Mouse (Mus musculus): ENCODE measurements around the gene Pfn1. TPM values are rescaled to one million over a fixed set of nuclear protein-coding genes. Genes with fewer than 3 reads are reported as not detected.

The Pfn1 gene
- total RNA-seq, 1 experiment: 732 TPM

DNA sequence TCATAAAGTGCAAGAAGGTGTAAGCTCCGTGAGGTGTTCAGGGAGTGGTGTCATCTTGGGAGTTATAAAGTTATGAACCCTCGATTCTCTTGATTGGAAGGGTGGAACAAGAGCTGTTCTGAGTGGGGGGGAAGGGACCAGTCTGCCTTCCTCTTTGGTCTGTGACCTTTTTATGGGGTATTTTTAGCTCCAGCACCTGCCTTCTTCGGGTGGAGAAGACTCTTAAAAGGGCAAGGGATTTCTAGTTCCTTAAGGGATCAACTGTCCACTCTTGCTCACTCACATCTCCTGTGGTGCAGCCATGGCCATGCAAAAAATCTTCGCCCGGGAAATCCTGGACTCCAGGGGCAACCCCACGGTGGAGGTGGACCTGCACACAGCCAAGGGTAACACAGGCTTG lies 3.1 kb upstream of the Pfn1 start:
- H3K9me3 ChIP-seq (ENCODE audit: control insufficient read depth, insufficient read depth, low read depth, low read length): no peaks in the 10 kb centered on the region
- no peak for DNase-seq (ENCODE audit: low read depth, low spot score)
- in situ Hi-C loops (cut with MboI; ENCODE audit: low sequenced_read_pairs in 2 of 2, unreplicated experiment in 2 of 2): no loop called here
- H3K36me3 ChIP-seq (ENCODE audit: control insufficient read depth, insufficient read depth, low read length, poor library complexity, severe bottlenecking): peaks cover 16% of the 10 kb centered on the region
- H3K4me1 ChIP-seq (ENCODE audit: control insufficient read depth in 2 of 2, insufficient read depth in 2 of 2, low read length in 2 of 2, poor library complexity in 1 of 2): peaks cover 8 to 25% of the 10 kb centered on the region in 2 experiments; a peak in 3 of 4 replicates
- TF ChIP-seq CHD2 (IDR thresholded peaks at IDR 0.05; ENCODE audit: low read depth, low read length) (no peak), ZNF384 (IDR thresholded peaks at IDR 0.05; ENCODE audit: low read depth, low read length) (no peak), MAFK (IDR thresholded peaks at IDR 0.05; ENCODE audit: insufficient read depth, low read depth, low read length) (no peak), ZC3H11A (IDR thresholded peaks at IDR 0.05; ENCODE audit: borderline replicate concordance, low read depth, low read length) (no peak), HCFC1 (IDR thresholded peaks at IDR 0.05; ENCODE audit: borderline replicate concordance, insufficient read depth, low read length) (no peak)
- no peak overlapping the region for H3K27ac ChIP-seq (ENCODE audit: insufficient read depth, low read depth, low read length, poor library complexity, severe bottlenecking)
- H3K9ac ChIP-seq (ENCODE audit: insufficient read depth, low read depth, low read length, poor library complexity, severe bottlenecking): no peak overlapping the region
- no peak overlapping the region for H3K4me3 ChIP-seq (ENCODE audit: insufficient read depth in 1 of 2, low read depth in 1 of 2, low read length in 2 of 2, poor library complexity in 1 of 2, severe bottlenecking in 1 of 2)

DNA sequence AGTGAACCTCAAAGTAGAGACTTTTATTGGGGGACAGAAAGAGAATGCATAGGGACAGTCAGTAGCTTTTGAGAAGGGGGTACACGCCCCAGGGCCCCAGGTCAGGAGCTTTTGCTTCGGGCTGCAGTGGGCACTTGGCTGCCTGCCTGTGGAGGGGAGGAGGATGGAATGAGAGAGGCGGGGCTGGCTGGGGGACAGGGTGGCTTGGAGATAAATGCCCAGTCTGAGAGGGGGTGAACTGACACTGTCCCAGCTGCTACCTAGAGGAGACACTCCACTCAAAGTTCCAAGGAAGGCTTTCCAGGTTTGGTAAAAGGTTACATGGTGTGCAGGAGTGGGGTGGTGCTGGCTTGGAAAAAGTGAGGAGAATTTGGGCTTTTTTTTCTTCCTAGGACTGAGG lies 2.5 kb upstream of the Pfn1 start, which contains the start of gene Eno3:
Gene Eno3 (plus strand): TSS at position 239 of the 400 bp plus-strand sequence.
- in situ Hi-C loops (cut with MboI; ENCODE audit: low sequenced_read_pairs in 2 of 2, unreplicated experiment in 2 of 2): no loop called here
- no peak for DNase-seq (ENCODE audit: low read depth, low spot score)
- Histone ChIP-seq H3K4me1 (ENCODE audit: control insufficient read depth in 2 of 2, insufficient read depth in 2 of 2, low read length in 2 of 2, poor library complexity in 1 of 2) (peaks cover 8 to 25% of the 10 kb centered on the region in 2 experiments; a peak in 3 of 4 replicates), H3K36me3 (ENCODE audit: control insufficient read depth, insufficient read depth, low read length, poor library complexity, severe bottlenecking) (peaks cover 19% of the 10 kb centered on the region), H3K4me3 (ENCODE audit: insufficient read depth in 1 of 2, low read depth in 1 of 2, low read length in 2 of 2, poor library complexity in 1 of 2, severe bottlenecking in 1 of 2) (peak within 1 kb of the TSS; percentile 89 to 98), H3K27ac (ENCODE audit: insufficient read depth, low read depth, low read length, poor library complexity, severe bottlenecking) (peak within 1 kb of the TSS; percentile 83; the same call in 1 of the 2 replicates), H3K9me3 (ENCODE audit: control insufficient read depth, insufficient read depth, low read depth, low read length) (no peaks in the 10 kb centered on the region), H3K9ac (ENCODE audit: insufficient read depth, low read depth, low read length, poor library complexity, severe bottlenecking) (peak within 1 kb of the TSS; percentile 87)
- TF ChIP-seq MAFK (IDR thresholded peaks at IDR 0.05; ENCODE audit: insufficient read depth, low read depth, low read length) (no peak), HCFC1 (IDR thresholded peaks at IDR 0.05; ENCODE audit: borderline replicate concordance, insufficient read depth, low read length) (no peak), CHD2 (IDR thresholded peaks at IDR 0.05; ENCODE audit: low read depth, low read length) (no peak), ZNF384 (IDR thresholded peaks at IDR 0.05; ENCODE audit: low read depth, low read length) (no peak), ZC3H11A (IDR thresholded peaks at IDR 0.05; ENCODE audit: borderline replicate concordance, low read depth, low read length) (no peak)

GRCm38 (mm10) chr11:70656456-70656927 lies 2.0 kb upstream of the Pfn1 start:
- Histone ChIP-seq H3K9me3 (ENCODE audit: control insufficient read depth, insufficient read depth, low read depth, low read length) (no peaks in the 10 kb centered on the region), H3K4me1 (ENCODE audit: control insufficient read depth in 2 of 2, insufficient read depth in 2 of 2, low read length in 2 of 2, poor library complexity in 1 of 2) (peaks cover 8 to 25% of the 10 kb centered on the region in 2 experiments; a peak in 3 of 4 replicates)
- no peak for DNase-seq (ENCODE audit: low read depth, low spot score)

GRCm38 (mm10) chr11:70655571-70656455 lies 1.4 kb upstream of the Pfn1 start:
- in situ Hi-C loops (cut with MboI; ENCODE audit: low sequenced_read_pairs in 2 of 2, unreplicated experiment in 2 of 2): no loop called here
- peak; percentile 33 for DNase-seq (ENCODE audit: low read depth, low spot score)
- TF ChIP-seq CHD2 (IDR thresholded peaks at IDR 0.05; ENCODE audit: low read depth, low read length): no peak
- TF ChIP-seq HCFC1 (IDR thresholded peaks at IDR 0.05; ENCODE audit: borderline replicate concordance, insufficient read depth, low read length): no peak
- TF ChIP-seq ZNF384 (IDR thresholded peaks at IDR 0.05; ENCODE audit: low read depth, low read length): no peak
- no peak for TF ChIP-seq ZC3H11A (IDR thresholded peaks at IDR 0.05; ENCODE audit: borderline replicate concordance, low read depth, low read length)
- TF ChIP-seq MAFK (IDR thresholded peaks at IDR 0.05; ENCODE audit: insufficient read depth, low read depth, low read length): no peak
- H3K36me3 ChIP-seq (ENCODE audit: control insufficient read depth, insufficient read depth, low read length, poor library complexity, severe bottlenecking): peaks cover 27% of the 10 kb centered on the region
- peak overlapping the region; percentile 83 for H3K27ac ChIP-seq (ENCODE audit: insufficient read depth, low read depth, low read length, poor library complexity, severe bottlenecking)
- peaks cover 8 to 25% of the 10 kb centered on the region in 2 experiments; a peak in 3 of 4 replicates for H3K4me1 ChIP-seq (ENCODE audit: control insufficient read depth in 2 of 2, insufficient read depth in 2 of 2, low read length in 2 of 2, poor library complexity in 1 of 2)
- H3K4me3 ChIP-seq (ENCODE audit: insufficient read depth in 1 of 2, low read depth in 1 of 2, low read length in 2 of 2, poor library complexity in 1 of 2, severe bottlenecking in 1 of 2): peak overlapping the region; percentile 89 to 98
- no peaks in the 10 kb centered on the region for H3K9me3 ChIP-seq (ENCODE audit: control insufficient read depth, insufficient read depth, low read depth, low read length)
- peak overlapping the region; percentile 87 for H3K9ac ChIP-seq (ENCODE audit: insufficient read depth, low read depth, low read length, poor library complexity, severe bottlenecking)

More at GRCm38 (mm10) chr11:70656456-70656927, 2.0 kb upstream of the Pfn1 start:
- peak overlapping the region; percentile 89 to 98 for H3K4me3 ChIP-seq (ENCODE audit: insufficient read depth in 1 of 2, low read depth in 1 of 2, low read length in 2 of 2, poor library complexity in 1 of 2, severe bottlenecking in 1 of 2)
- peak overlapping the region; percentile 87 for H3K9ac ChIP-seq (ENCODE audit: insufficient read depth, low read depth, low read length, poor library complexity, severe bottlenecking)
- H3K36me3 ChIP-seq (ENCODE audit: control insufficient read depth, insufficient read depth, low read length, poor library complexity, severe bottlenecking): peaks cover 23% of the 10 kb centered on the region
- peak overlapping the region; percentile 83; the same call in 1 of the 2 replicates for H3K27ac ChIP-seq (ENCODE audit: insufficient read depth, low read depth, low read length, poor library complexity, severe bottlenecking)
- in situ Hi-C loops (cut with MboI; ENCODE audit: low sequenced_read_pairs in 2 of 2, unreplicated experiment in 2 of 2): no loop called here
- no peak for TF ChIP-seq CHD2 (IDR thresholded peaks at IDR 0.05; ENCODE audit: low read depth, low read length)
- no peak for TF ChIP-seq HCFC1 (IDR thresholded peaks at IDR 0.05; ENCODE audit: borderline replicate concordance, insufficient read depth, low read length)
- no peak for TF ChIP-seq MAFK (IDR thresholded peaks at IDR 0.05; ENCODE audit: insufficient read depth, low read depth, low read length)
- no peak for TF ChIP-seq ZNF384 (IDR thresholded peaks at IDR 0.05; ENCODE audit: low read depth, low read length)
- no peak for TF ChIP-seq ZC3H11A (IDR thresholded peaks at IDR 0.05; ENCODE audit: borderline replicate concordance, low read depth, low read length)

Measured in ES-E14 (cell line).